Mouse (Mus musculus): ENCODE measurements around the gene Fam184a.

DNA sequence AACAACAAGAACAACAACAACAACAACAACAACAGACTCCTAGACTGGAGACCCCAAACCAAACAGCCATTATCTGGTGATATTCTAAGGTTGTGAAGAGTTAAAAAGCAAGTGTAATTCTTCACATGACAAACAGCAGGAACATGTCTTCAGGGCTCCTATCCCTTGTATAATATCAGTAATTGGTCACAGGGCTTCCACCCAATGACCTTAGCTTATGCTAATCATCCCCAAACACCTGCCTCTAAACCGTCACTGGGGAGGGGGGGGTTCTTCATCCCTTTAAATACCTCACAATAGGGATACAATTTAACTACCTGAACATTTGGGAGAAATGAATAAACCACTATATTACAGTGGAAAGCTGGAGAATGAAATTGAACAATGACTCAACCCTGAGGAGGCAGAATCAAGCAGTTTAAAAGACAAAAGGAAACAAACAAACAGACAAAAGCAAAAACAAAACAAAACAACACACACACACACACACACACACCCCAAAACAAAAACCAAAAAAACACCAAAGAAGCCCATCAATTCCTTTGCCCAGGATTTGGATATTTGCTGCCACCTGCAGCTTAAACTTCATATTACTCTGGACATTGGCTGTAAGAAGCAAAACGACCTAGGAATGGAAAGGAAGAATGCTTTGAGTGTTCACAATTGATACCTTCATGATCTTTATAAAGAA lies 44.8 kb upstream of the Fam184a start:
- TF ChIP-seq CTCF (IDR thresholded peaks at IDR 0.05; ENCODE audit: extremely low read depth, insufficient read depth, low read length) (peak; percentile 43; the same call in 1 of the 2 replicates), POLR2A (IDR thresholded peaks at IDR 0.05; ENCODE audit: extremely low read depth, insufficient read depth, low read length) (no peak)
